Mouse (Mus musculus) cortical plate, adult 2 months (tissue): ENCODE data around the gene Dolk. TPM values are rescaled to one million over a fixed set of nuclear protein-coding genes. Genes with fewer than 3 reads are reported as not detected.

Experiments used
- H3K27ac ChIP-seq: fragments of 200-500 bp; 2 replicates; pipeline ENCODE4 v1.5.1; 2012; ENCODE audit warnings: low read length, control low read depth, inconsistent platforms; ENCODE audit not compliant: insufficient read depth
- H3K4me1 ChIP-seq: fragments of 200-500 bp; 2 replicates; pipeline ENCODE4 v1.6.1; 2011; ENCODE audit warnings: low read length; ENCODE audit not compliant: control insufficient read depth, insufficient read depth
- H3K4me3 ChIP-seq: fragments of 200-500 bp; 2 replicates; pipeline ENCODE4 v1.5.1; 2011; ENCODE audit warnings: mild to moderate bottlenecking, low read length, control low read depth; ENCODE audit not compliant: insufficient read depth
- CTCF ChIP-seq: fragments of 200-500 bp; IDR thresholded peaks from 2 replicates; pipeline ENCODE4 v1.5.1; 2011; ENCODE audit warnings: mild to moderate bottlenecking, control low read depth, low read length; ENCODE audit not compliant: insufficient read depth; ENCODE audit errors: extremely low read depth
- POLR2A ChIP-seq: fragments of 200-500 bp; IDR thresholded peaks from 2 replicates; pipeline ENCODE4 v1.6.1; 2011; ENCODE audit warnings: mild to moderate bottlenecking, low read length, control low read depth; ENCODE audit not compliant: insufficient read depth; ENCODE audit errors: extremely low read depth
- polyA plus RNA-seq: library from polyadenylated mRNA; depleted of rRNA; stranded (reverse); fragments of >200 nt; gene quantifications from 2 replicates; pipeline ENCODE4 v1.2.3, GENCODE M21; 2012

Gene Dolk
- polyA plus RNA-seq, 1 experiment: 16.7 TPM

DNA sequence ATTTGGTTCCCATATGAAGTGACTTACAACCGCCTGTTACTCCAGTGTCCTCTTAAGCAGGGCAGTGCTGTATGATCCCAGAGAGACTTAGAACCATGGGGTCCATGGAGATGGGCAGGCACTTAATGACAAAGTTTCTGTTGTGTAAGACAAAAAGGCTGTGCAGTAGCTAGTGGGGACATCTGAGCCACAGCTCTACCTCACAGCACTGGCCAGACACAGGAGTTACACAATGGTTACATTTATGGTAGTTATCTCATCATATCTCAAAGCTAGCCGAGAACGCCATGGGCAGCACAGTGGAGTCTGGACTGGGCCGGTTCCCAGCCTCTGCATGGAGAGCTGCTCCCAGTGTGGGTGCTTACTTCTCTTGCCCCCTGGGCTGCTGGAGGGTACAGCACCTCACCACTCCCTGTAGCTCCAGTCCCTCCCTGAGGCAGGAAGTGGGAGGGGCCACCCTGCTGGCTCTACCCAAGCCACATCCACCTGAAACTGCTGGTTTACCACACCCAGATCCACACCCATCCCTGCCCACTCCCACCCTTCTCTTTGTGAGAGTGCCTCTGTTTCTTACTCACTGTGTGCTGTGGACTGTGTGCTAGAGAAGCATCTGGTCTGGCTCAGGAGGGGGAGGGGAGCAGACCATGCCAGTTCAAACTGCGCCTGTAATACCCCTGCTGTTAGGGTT, 34.6 kb downstream of the Dolk start:
- Histone ChIP-seq H3K4me3 (no peak overlapping the region), H3K27ac (no peak overlapping the region), H3K4me1 (peaks cover 10% of the 10 kb centered on the region)
- no peak for TF ChIP-seq POLR2A
- no peak for TF ChIP-seq CTCF

- Histone ChIP-seq H3K27ac (no peak overlapping the region), H3K4me3 (no peak overlapping the region), H3K4me1 (peaks cover 10% of the 10 kb centered on the region)
- TF ChIP-seq CTCF: no peak
- no peak for TF ChIP-seq POLR2A
These were observed 35.7 kb downstream of the Dolk start for GRCm38 (mm10) chr2:30250166-30251128.

DNA sequence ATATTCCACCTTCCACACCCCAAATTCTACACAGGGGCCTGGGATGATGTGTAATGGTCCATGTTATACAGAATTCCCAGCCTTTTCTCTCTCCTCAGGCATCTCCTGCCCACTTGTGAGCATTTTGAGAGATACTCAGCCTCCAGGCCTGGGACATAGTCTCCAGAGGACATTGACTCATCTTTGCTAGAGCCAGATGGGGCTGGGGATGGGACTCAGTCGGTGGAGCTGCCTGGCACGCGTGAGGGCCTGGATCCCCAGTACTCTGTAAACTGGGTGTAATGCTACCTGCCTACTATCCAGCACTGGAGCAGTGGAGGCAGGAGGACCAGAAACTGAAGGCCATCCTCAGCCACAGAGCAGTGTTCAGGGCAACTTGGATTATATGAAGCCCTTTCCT, 37.0 kb downstream of the Dolk start:
- TF ChIP-seq POLR2A (no peak), CTCF (no peak)
- H3K4me1 ChIP-seq: peaks cover 10% of the 10 kb centered on the region
- no peak overlapping the region for H3K4me3 ChIP-seq
- H3K27ac ChIP-seq: no peak overlapping the region

- TF ChIP-seq CTCF: no peak
- TF ChIP-seq POLR2A: no peak
- peaks cover 10% of the 10 kb centered on the region for H3K4me1 ChIP-seq
- H3K27ac ChIP-seq: no peak overlapping the region
- H3K4me3 ChIP-seq: no peak overlapping the region
These were observed 38.5 kb downstream of the Dolk start for GRCm38 (mm10) chr2:30247681-30248080.

DNA sequence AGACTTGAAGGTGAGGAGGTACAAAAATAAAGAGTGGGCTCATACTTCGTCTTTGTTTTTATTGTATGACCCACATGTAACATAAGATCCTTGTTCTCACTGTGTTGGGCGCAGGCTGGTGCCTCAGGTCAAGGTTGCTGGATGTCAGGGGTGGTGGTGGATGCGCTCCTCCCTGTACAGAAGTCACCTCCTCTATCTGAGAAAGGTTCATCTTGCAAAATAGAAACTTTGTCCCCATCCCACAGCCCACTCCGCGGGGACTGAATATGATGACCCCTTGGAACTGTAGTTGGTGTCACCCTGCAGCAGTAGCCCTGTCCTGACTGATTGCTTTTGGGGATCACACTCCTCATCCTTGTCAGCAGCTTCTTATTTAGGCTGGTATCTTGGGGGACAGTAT, 39.1 kb downstream of the Dolk start:
- Histone ChIP-seq H3K4me3 (no peak overlapping the region), H3K4me1 (peaks cover 6% of the 10 kb centered on the region), H3K27ac (no peak overlapping the region)
- no peak for TF ChIP-seq CTCF
- no peak for TF ChIP-seq POLR2A

DNA sequence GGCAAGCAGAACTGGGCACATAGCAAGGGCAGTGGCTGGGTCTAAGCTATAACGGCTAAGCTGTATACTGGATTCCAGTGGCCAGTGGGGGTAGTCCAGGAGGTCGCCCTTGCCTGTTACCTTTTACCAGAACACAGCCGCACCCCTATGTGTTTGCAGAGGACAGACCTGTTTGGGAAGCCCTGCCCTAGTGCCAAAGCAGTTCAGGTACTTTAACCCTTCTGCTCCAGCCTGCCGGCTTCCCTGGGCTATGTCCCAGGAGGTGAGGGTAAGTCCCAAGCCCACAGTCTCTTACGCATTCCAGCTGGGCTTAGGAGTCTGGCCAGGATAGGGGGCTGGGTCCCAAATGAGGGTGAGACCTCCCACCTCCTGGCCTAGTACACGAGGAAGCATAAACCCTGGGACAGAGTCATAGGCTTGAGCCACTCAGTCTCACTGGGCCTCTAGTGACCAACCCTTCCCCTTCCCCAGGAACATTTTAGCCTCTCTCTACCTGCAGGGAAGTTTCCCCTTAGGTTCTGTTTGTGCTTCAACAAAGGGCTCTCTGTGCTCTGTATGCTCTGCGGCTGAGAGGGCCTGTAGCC, 41.4 kb downstream of the Dolk start:
- Histone ChIP-seq H3K4me1 (peaks cover 6% of the 10 kb centered on the region), H3K27ac (no peak overlapping the region)
- TF ChIP-seq CTCF (no peak), POLR2A (no peak)

DNA sequence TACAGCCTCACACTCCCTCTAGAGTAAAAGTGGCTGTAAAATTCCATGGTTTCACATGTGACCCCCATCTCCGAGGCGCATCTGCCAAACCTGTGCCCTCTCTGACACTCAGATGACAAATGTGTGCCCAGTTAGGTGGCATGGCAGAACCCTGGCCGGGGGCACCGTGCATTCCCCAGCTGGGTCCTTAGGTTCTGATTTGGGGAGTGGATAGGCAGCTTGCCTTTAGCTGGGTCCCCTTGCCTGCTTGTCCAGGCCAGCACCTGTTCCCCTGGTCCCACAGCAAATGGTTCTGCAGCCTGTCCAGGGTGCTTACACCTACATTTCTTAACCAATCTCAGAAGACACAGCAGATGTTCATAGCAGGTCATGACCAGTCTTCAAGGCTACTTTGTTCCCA, 42.7 kb downstream of the Dolk start:
- TF ChIP-seq CTCF: no peak
- no peak for TF ChIP-seq POLR2A
- H3K4me1 ChIP-seq: peaks cover 10% of the 10 kb centered on the region
- no peak overlapping the region for H3K4me3 ChIP-seq
- no peak overlapping the region for H3K27ac ChIP-seq

More for the DNA sequence above, 41.4 kb downstream of the Dolk start:
- no peak overlapping the region for H3K4me3 ChIP-seq

DNA sequence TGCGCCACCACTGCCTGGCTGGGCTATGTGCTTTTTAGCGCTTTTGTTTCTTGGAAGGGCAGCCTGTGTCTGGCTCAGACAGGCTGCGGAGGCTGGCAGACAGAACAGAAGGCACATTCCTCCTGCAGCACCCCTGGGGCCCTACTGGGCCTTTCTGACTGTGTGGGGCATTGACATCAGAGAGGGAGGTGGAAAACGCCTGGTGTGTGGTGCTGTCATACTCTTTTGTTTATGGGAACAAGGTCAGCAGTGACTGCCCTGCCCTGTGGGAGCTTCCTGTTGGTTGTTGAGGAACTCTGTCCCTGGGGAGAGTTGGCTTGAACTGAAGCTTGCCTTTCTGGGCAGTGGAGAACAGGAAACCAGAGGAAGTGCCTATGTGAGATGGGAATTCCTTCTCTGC, 43.6 kb downstream of the Dolk start:
- no peak for TF ChIP-seq CTCF
- H3K4me1 ChIP-seq: peaks cover 11% of the 10 kb centered on the region
- no peak overlapping the region for H3K4me3 ChIP-seq
- no peak overlapping the region for H3K27ac ChIP-seq

DNA sequence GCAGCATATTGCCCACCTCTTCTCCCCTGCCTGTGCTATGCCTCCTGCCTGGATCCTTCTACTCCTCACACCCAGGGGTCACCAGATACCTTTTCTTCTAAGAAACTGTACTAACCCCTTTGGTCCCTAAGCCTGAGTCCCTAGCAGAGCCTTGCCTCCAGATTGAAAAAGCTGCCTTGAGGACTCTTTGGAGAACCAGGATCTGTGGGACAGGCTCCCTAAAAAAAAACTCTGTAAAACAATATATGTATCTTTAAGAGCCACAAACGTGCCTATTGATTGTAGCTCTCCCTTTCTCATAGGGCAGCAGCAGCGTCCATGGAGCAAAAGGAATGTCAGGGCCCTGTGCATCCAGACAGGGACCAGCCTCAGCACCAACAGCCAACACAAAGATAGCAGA, 45.9 kb downstream of the Dolk start, which contains the start of gene Gm28035:
Gm28035 (plus strand) TSS at position 301 of the 400 bp plus-strand sequence.
- no peak within 1 kb of the TSS for H3K27ac ChIP-seq
- H3K4me3 ChIP-seq: peak within 1 kb of the TSS; percentile 93; the same call in 1 of the 2 replicates
- TF ChIP-seq POLR2A: no peak
- TF ChIP-seq CTCF: no peak
- peaks cover 8% of the 10 kb centered on the region for H3K4me1 ChIP-seq
